Mouse (Mus musculus) ZHBTc4 (cell line): ENCODE measurements around the gene Ggt7.
"Not testable (repeated sequence)": the region's sequence is repeated elsewhere in the genome, so short reads cannot be mapped to it uniquely, and the experiment has no call there.

ENCODE experiments used
- DNase-seq: peaks from one replicate; pipeline ENCODE4 v3.0.0-alpha.2; 2011; ENCODE audit warnings: low read depth, low spot score

Gene Ggt7

DNA sequence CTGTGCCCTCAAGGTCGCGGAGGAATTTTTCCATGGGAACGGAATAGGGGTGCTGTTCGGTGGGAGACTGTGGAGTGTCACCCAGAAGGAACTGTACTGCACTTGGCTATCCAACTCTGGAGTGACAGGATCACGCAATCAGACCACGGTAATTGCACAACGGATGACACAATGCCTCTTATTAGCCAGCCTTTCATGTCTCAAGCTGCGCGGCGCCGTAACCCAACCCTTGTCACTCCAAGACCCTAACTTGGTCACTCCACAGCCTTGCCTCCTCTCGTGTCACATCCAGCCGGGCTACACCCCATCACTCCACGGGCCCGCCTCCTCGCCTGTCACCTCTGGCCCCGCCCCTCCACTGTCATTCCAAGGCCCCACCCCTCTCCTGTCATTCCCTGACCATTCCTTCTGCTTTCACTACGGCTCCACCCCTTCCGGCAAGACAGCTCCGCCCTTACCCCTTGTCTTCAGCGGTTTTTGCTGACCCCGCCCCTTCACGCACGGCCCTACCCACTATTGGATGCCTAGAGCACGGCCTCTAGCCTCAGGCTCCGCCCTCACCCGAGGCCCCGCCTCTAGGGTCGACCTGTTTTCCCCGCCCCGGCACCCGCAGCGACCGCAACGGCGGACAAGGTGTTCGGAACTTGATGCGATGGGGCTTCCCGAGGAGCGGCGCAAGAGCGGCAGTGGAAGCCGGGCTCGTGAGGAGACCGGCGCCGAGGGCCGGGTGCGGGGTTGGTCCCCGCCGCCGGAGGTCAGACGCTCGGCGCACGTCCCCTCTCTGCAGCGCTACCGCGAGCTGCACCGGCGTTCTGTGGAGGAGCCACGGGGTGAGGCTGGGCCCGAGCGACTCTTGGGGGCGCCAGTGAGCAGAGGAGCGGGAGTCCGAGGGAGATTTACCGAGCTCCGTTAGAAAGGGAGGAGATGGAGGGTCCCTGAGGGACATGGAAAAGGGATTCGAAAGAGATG is at the start of gene Ggt7, which contains the start of gene Acss2:
Gene Ggt7 (minus strand): TSS at position 783 of the 969 bp plus-strand sequence.
Gene Acss2 (plus strand): TSS at position 494 of the 969 bp plus-strand sequence.
- peak; percentile 99 for DNase-seq

DNA sequence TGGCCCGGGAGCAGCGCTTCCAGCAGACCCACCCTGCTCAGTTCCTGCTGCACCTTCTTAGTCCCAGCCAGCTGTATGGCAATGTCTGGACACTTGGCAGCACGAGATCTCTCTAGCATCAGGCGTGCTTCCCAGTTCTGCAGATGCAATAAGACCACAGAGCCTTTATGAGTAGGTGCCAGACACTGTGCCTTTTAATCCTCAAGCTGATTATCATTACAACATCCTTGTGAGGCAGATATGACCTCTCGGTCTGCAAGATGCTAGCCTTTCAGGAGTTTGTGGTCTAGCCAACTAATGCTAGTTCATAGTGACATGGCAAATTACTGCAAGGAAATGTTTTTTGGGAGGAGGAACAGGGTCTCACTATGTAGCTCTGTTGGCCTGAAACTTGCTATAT is 49.7 kb upstream of the Ggt7 start:
- DNase-seq = no peak

DNA sequence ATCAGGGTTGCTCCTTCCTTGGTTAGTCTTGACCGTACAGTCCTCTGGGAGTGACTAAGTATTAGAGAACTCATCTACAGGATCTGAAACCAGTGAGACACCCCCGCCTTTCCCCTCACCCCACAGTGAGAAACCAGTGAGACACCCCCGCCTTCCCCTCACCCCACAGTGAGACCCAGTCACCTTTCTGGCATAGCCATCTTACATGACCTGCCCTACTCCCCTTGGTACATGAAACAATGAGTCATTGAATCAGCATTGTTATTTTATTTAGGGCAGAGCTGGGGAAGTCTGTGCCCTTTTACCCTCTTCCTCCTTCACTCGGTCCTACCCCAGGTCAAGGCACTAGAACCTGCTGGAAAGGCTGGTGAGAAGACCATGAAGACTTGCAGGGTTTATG is 44.9 kb upstream of the Ggt7 start:
- DNase-seq = peak; percentile 23

DNA sequence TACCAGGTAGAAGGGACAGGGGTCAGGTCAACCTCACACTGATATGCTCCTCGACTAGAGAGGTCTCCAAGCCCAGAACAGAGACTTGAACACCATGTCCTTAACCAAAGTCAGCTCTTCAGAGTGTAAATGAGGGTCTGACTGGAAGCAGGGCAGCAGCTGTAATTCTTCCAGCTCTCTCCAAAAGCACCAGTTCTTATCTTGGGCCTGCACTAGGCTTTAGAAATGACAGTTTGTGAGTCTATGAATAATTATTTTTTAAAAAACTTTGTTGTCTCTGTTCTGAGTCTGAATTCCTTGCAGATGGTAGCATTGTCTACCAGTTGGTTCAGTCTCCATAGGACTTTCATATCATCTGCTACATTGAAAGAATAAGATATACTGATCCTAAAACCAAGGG is 44.2 kb upstream of the Ggt7 start:
- DNase-seq = no peak

DNA sequence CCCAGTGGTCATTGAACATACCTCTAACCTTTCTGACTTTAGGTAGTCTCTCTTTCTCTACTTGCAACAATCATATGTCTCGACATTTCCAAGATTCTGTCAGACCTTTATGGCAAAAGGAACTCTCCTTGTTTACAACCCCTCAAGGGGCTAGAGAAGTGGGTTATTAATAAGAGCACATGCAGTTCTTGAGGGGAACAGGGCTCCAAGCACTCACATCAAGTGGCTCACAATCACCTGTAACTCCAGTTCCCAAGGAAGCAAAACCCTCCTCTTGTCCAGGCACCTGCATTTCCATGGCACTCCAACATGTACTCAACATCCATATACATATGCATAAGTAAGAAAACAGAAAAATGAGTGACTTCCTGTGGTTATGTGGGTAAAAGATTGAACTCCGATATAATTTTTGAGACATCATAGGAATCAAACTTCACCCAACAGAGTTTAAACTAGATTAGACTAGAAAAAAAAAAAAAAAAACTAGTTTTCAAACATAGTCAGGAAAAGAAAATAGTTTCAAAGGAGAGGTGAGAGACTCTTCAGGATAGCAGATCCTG is 36.5 kb upstream of the Ggt7 start:
- DNase-seq = no peak

DNA sequence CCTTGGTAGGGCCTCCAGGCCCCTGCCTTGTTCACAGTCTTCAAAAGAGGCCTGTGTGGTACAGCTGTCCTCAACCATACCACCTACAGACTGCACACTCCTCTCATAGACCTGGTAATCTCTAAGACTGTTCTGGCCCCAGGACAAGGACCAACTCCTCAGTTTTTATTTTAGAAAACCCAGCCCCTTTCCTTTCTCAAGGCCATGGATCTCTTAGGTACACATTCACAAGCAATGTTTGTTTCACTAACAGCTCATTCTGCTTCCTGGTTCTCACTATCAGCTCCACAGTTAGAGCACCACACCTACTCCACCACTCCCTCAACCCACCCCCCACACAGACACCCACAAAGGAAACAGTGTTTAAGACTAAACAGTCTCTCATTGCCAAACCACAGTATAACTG is 34.9 kb upstream of the Ggt7 start:
- no peak for DNase-seq

DNA sequence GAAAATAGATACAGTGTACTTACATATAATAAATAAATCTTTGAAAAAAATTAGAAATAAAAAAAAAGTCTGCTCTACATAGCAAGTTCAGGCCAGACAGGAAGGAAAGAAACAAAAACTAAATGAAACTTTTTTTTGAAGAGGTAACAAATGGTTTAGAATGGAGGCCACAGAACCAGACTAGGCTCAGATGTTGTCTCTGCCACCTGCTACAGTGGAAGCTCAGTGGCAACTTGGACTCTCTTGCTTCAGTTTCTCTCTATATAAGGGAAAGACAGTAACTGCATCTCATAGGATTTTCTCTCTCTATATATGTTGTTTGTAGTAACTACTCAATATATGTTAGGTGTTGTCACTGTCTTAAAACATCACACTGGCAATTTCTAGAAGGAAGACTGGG is 34.3 kb upstream of the Ggt7 start:
- no peak for DNase-seq

DNA sequence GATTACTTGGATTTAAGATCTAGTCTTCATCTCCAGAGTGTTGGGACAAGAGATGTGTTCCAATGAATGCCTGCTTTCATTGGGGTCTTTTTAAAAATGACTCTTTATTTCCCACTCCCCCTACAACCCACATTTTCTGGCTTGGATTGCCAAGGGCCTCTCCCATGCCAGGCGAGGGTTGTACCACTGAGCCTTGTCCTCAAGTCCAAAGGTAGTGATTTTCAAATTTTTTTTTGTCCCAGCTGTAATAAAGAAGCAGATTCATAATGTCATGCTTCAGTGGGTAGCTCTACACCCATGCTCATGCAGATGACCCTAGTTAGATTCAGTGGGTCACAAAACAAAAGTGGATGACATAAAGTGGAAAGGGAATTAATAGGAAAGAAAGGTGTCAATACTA is 28.9 kb upstream of the Ggt7 start:
- no peak for DNase-seq

DNA sequence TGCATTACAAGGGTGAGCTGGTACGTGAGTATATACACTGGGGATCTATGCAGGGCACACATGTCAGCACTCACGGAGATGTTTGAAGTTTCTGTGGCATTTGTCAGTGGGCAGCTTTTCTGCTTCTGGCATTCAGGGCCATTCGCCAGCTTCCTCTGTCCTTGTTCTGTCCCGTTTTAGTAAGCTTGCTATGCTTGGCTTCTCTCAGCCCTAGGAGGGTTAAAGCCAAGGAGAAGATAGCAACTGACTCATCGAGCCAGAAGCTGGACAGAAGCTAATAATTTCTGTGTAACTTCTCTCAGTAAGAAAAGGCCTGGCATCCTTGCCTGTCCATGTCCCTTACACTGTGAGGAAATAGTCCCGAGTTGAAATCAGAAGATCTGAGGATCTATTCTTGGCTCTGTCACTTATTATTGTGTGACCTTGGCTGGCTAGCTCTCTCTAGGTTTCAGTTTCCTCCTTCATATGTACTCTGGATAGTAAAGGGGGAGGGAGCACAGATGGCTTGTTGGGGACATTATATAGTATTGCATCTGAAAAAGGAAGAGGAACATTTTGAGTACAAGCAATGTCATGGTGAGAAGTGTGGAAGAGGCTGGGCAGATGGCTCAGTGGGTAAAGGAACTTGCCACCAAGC is 22.9 kb upstream of the Ggt7 start:
- no peak for DNase-seq

DNA sequence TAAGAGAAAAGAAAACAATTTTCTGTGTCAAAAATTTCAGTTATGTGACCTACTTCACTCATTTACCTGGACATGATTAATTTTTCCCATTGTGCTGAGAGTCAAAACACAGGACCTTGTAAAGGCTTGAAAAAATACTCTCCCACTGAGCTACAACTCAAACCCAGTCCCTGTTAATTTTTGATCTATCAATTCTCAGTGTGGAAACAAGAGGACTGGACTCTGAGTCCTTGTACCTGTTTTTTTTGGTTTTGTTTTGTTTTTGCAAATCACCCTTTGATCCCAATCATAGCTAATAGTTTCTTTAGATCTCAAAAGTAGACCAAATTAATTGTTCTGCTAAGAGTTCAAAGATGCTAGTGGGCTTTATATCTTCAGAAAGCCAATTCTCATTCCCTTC is 21.7 kb upstream of the Ggt7 start:
- DNase-seq = no peak

DNA sequence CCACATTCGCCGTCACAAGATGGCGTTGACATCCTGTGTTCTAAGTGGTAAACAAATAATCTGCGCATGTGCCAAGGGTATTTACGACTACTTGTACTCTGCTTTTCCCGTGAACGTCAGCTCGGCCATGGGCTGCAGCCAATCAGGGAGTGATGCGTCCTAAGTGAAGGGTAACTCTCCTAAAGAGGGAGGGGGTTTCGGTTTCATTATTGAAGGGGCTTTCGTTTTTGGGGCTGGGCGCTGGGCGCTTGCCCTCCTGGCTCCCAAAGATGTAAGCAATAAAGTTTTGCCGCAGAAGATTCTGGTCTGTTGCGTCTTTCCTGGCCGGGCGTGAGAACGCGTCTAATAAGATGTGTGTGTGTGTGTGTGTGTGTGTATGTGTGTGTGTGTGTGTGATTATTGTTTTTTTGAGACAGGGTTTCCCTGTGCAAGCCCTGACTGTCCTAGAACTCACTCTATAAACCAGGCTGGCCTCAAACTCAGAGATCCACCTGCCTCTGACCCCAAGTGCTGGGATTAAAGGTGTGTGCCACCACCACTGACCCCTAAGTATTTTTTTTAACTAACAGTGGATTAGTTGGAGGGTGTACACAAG is 20.5 kb upstream of the Ggt7 start:
- DNase-seq = not testable (repeated sequence)

DNA sequence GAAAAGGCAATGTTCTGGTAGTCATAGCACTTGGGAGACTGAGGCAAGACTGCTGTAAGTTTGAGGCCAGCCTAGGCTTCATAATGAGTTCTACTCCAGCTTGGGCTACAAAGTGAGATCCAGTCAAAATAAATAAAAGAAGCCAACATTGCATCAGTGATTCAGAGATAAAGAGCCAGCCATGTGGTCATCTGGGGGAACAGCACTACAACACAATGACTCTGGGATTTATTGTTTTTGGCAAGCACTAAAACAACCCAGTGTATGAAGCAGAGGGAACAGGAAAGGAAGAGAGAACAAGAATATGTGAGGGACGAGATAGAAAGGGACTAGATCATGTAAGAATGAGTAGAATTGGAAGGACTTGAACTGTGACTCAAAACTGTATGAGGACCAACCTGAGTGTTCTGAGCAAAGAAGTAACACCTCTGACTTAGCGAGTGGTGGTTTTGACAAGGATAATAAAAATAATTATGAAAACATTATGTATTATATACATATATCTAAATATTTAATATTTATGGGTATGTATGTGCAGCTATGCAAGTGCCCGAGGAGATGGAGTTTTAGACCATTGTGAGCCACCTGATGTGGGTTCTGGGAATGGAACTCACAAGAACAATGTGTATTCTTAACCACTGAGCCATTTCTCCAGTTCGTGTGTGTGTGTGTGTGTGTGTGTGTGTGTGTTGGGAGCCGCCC is 19.9 kb upstream of the Ggt7 start:
- DNase-seq = no peak

DNA sequence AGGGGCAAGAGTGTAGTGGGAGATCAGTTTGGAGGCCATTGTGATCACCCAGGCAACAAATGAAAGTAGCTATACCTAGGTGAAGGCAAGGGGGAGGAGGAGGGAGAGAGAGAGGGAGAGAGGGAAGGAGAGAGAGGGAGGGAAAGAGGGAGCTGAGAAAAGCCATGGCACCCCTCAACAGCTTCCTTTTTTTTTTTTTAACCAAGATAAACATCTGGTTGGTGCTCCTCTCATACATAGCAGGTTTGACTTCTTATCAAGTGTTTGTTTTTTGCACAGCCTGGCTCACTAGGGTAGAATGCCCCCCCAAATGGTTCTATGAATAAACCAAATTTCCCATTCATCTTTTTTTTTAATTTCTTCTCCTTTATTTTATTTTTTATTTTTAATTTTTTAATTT is 18.3 kb upstream of the Ggt7 start:
- DNase-seq = no peak

DNA sequence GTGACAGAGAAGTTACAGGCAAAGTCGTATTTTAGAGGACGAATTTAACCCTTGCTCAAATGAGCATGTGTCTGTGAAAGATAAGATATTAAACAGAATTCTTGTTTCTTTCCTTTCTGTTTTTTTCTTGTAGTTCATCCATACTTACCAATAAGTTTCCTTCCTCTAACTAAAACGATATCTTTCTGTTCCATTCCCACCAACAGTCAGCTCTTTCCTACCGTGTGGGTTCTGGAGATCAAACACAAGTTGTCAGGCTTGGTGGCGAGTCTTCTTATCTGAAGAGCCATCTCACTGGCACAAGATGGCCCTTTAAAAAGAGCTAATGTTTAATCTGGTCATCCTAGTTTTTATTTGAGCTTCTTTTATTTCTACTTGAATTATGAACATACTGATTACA is 9.3 kb upstream of the Ggt7 start:
- DNase-seq = no peak

DNA sequence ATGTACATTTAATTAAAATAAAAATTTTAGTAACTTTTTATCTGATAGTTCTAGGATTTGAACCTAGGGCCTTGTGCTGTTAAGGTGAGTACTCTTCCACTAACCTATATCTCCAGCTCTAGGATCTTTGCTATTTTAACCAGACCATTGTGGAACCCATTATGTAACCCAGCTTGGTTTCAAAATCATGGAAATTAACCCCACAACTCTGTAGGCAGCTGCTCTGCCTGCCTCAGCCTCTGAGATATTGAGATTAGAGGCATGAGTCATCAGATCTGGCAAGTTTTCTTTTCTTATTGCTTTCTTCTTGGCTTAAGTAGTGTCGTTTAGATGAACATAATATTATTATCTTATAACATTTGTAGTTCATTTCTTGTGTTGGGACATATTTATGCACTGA is 6.3 kb upstream of the Ggt7 start:
- no peak for DNase-seq

DNA sequence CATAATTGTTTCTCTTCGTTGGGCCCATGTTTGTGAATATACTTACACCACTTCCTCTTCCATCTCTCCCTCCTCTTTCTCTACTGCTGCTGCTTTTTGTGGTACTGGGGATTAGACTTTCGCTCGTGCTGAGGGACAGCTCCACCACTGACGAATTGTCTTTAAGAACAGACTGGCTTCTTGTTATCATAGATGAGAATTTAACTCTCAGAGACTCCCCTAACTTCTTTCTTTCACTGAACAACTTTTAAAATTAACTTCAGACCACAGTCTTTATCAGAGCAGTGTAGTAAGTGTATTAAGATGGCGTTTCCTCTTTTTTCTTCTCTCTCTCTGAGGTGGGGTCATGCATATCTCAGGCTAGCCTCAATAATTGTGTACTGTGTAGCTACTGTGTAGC is 5.7 kb upstream of the Ggt7 start:
- no peak for DNase-seq

DNA sequence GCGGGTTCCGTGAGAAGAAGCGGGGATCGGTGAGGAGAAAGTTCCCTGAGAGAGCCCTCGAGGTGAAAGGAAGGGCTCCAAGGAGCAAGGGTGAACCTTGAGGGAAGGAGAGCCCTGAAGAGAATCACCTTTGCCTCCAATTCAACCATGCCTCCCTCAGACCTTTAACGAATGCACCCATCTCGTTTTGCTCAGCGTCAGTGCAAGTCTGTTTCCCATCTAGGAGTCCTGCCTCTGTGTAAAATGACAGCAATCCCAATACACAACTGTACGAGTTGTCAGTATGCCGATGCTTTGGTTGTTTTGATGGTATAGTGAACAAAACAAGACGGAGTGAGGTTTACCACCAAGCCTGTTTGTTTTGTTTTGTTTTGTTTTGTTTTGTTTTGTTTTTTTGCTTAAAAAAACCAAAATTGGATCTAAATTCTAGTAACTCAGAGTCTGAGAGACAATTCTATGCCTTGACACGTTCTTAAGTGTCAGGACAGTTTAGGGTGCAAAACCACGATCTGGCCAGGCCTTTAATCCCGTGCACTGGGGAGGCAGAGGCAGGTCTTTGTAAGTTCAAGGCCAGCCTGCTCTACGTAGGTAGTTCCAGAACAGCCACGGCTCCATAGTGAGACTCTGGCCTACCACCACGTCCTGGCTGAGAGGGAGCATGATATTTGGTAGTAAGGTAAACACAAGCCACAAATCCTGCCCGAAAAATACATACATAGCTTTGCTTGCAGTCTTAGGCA is 664 bp upstream of the Ggt7 start:
- peak; percentile 17 for DNase-seq

DNA sequence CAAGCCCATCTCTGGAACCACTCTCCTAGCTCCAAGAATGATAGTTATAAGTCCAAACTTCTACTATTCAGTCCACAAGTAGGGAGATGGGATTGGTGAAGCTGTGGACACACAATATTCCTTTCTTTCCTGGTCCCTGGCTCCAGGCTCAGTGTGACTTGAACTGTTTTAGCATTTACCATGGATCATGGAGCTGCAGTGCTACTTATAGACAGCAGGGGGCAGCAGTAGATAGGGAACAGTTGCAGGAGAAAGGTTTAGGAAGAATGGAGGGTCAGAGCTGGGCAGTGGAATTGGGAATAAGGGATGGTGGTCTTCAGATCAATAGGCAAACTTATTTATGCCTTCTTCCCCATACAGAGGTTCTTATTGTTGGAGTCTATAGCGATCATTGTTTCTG is 2.1 kb downstream of the Ggt7 start:
- peak; percentile 58 for DNase-seq

DNA sequence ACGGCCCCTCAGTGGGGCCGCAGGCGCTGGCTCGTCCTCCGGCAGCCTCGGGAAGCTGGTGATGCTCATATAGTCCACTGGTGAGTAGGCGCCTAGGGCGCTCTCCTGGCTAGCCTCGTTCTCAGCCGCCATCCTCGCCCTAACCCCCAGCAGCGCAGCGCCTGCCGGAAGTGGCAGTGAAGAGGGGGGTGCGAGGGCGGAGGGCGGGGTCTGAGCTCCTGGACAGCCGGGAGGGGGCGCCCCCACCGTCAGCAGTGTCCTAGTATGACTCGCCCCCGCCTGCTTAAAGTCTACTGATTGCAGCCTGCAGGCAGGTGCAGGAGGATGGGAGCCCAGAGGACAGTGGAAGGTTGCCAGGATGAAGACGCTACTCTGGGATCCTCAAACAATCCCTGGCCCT is 3.4 kb downstream of the Ggt7 start:
- peak; percentile 64 for DNase-seq

DNA sequence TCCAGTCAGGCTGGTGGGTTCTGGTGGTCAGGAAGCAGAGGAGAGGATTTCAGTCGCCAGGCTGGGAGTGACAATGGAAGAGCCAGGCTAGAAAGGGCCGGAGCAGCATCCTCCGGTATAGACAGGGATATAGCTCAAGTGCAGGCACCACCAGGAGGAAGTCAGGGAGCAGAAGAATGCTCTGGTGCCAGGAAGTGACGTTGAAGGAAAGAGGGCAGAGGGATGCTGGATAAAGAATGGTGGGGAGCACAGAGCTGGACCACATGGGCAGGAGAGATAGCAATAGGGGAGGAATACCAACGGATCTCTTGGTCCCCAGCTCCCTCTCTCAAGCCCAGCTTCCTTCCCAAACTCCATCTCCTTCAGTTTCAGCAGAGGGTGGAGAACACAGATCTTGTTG is 4.5 kb downstream of the Ggt7 start:
- DNase-seq = no peak

DNA sequence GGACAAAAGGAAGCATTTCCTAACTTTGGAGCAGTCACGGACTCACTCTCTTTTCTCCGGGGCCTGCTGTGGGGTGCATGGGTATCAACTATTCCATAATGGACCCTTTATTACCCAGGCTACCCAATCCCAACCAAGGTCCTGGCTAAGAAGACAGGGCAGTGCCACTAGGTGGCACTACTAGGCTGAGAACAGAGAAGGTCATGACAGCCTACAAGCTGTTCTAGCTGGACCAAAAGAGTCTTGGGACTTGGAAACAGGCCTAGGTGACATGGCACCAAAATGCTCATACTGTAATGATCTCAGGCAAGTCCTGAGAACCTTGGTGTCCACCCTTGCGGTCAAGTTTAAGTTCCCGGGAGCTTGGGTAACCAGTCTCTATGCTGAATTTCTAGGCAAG is 5.6 kb downstream of the Ggt7 start:
- peak; percentile 79 for DNase-seq
